ENCODE assay signal across 14 mouse cellular contexts in the genomic region with DNA sequence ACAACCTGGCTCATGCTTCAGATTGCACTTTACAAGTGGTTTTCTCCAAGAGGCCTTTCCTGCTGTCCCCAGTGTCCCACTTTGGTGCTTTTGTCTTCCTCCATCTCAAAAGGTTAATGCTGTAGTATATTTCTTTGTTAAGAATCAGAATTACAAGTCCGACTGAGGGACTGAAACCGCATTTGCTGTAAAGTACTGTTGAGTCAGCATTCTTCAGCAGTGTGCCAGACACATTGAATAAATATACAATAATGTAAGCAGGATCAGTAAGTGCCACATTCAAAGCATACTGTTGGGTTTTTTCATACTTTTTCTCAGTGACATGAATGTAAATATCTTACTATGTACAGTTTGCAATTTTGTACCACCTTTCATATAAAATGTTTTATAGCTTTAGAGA.
"Had no signal": no experiment of that assay in that cellular context is flagged by ENCODE, and none has a peak within 500 bp of the region (broad histone marks: within the 10 kb centered on the region; RNA-seq: fewer than 3 reads in every experiment).

No protein-coding gene starts in this region.

- H3K27ac ChIP-seq: macrophage; midbrain, embryonic 13.5 days; neural tube, embryonic 12.5 days; stomach, embryonic 15.5 days; stomach, postnatal 0 days had no signal

- H3K9ac ChIP-seq: liver, postnatal 0 days; midbrain, embryonic 13.5 days; neural tube, embryonic 12.5 days; stomach, embryonic 15.5 days had no signal

- H3K4me2 ChIP-seq: midbrain, embryonic 11.5 days; midbrain, embryonic 13.5 days; neural tube, embryonic 12.5 days; stomach, embryonic 15.5 days had no signal

- H3K9me3 ChIP-seq: megakaryocyte, embryonic 14.5 days; midbrain, embryonic 13.5 days; neural tube, embryonic 12.5 days; stomach, embryonic 15.5 days had no signal

- H3K36me3 ChIP-seq: midbrain, embryonic 13.5 days; neural tube, embryonic 12.5 days; stomach, embryonic 15.5 days had no signal

- DNase-seq: liver, postnatal 0 days; lung, adult 2 months; lung, postnatal 10 days; right cerebral cortex, postnatal 14 days; thymus, adult 2 months; thymus, postnatal 25 days; thymus, postnatal 4 days had no signal

- ATAC-seq: liver, postnatal 0 days; midbrain, embryonic 13.5 days had no signal

- H3K27me3 ChIP-seq: megakaryocyte, embryonic 14.5 days; midbrain, embryonic 13.5 days; neural tube, embryonic 12.5 days; stomach, embryonic 15.5 days had no signal

- H3K4me1 ChIP-seq: megakaryocyte, embryonic 14.5 days; midbrain, embryonic 13.5 days; neural tube, embryonic 12.5 days; stomach, embryonic 15.5 days had no signal

- H3K4me3 ChIP-seq: megakaryocyte, embryonic 14.5 days; midbrain, embryonic 13.5 days; neural tube, embryonic 12.5 days; stomach, embryonic 15.5 days had no signal
